In the genomic region with DNA sequence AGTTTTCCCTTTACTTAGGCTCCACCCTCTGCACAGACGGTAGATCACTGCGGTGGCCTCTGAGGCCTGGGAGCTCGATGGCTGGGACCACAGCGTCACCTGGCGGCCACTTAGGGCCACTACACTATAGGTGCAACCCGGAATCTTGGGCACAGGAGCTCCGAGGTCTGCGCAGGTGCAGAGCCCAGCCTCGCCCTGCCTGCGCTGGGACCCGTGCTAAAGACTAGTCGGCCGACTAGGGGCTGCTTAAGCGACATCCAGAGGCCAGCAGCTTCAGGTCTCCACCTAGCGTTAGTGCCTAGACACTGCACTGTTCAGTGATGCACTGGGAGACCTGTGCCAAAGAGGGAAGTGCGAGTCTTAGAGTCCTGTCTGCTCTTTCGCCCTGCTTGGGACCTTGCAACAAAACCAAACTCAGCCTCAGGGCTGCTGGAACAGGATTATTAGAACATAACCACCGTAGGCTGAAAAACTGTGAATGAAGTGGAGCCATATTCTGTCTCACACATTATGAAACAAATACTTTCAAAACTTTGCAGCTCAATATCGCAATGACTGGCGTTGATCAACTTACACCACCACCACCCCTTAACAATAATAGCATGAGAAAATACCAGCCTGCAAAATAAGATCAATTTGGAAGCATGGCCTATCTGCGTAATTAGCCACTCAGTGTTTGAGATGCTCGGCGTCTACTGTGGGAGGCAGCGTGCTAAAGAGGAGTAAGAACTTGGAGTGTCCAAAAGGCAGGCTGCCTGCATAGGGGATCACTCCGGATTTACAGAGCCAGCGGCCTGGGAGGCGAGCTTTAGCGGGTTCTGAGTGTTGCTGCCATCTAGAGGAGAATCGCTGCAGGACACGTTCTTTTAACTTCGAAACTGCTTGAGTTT, we compare ENCODE assay signal across 8 mouse cellular contexts. TPM values are rescaled to one million over a fixed set of nuclear protein-coding genes. Genes with fewer than 3 reads are reported as not detected.
DNase-seq lines count a peak whose midpoint lies in the region; ATAC-seq lines count a peak whose summit lies in the region.

No protein-coding gene starts in this region.

- no peaks in the 10 kb centered on the region for H3K27me3 ChIP-seq in hindbrain, embryonic 16.5 days (replicated peaks; ENCODE audit: control insufficient read depth, insufficient read depth, low read length)

- H3K9me3 ChIP-seq in hindbrain, embryonic 16.5 days (ENCODE audit: control insufficient read depth, low read length) = no peaks in the 10 kb centered on the region

- peak; percentile 97 for ATAC-seq in hindbrain, embryonic 16.5 days

- H3K4me3 ChIP-seq in hindbrain, embryonic 16.5 days (ENCODE audit: low read length) = peak overlapping the region; percentile 20
- peak overlapping the region; percentile 17; the same call in 1 of the 2 replicates for H3K4me3 ChIP-seq in macrophage (ENCODE audit: inconsistent target)

- peak; percentile 91 for DNase-seq in T-cell, adult 2 months (ENCODE audit: low spot score)
- DNase-seq in cerebellum, postnatal 4 days (ENCODE audit: low spot score in 2 of 2) = peak; percentile 76 to 84
- peak; percentile 79 for DNase-seq in gastrocnemius, adult 18-20 months (ENCODE audit: low spot score)
- peak; percentile 81 to 83 for DNase-seq in left cerebral cortex, adult 18-20 months (ENCODE audit: low spot score in 2 of 2)
- DNase-seq in right cerebral cortex, adult 18-20 months = peak; percentile 80
- DNase-seq in urinary bladder, adult 2 months (ENCODE audit: low spot score) = peak; percentile 78

- H3K4me2 ChIP-seq in hindbrain, embryonic 16.5 days (ENCODE audit: low read length) = peak overlapping the region; percentile 54

- H3K36me3 ChIP-seq in hindbrain, embryonic 16.5 days (ENCODE audit: control insufficient read depth, insufficient read depth, low read length) = no peaks in the 10 kb centered on the region
- no peaks in the 10 kb centered on the region for H3K36me3 ChIP-seq in macrophage (ENCODE audit: inconsistent target)

- H3K79me2 ChIP-seq in macrophage (ENCODE audit: inconsistent target) = no peaks in the 10 kb centered on the region

- H3K27ac ChIP-seq in hindbrain, embryonic 16.5 days (ENCODE audit: low read depth, low read length) = no peak overlapping the region
- peak overlapping the region; percentile 12; the same call in 1 of the 2 replicates for H3K27ac ChIP-seq in macrophage

- H3K9ac ChIP-seq in hindbrain, embryonic 16.5 days (ENCODE audit: low read depth, low read length) = peak overlapping the region; percentile 18; the same call in 1 of the 2 replicates

- WGBS in hindbrain, embryonic 16.5 days = 18% methylated on average over 31 of the region's 31 CpGs
- 4% methylated on average over 31 of the region's 31 CpGs for WGBS in macrophage (ENCODE audit: missing documents)

- H3K4me1 ChIP-seq in hindbrain, embryonic 16.5 days (ENCODE audit: control insufficient read depth, insufficient read depth, low read depth, low read length) = peaks cover 4% of the 10 kb centered on the region; the same call in 1 of the 2 replicates

RNA-seq across cellular contexts. Expression of a gene that starts 19.8 kb away (rescaled TPM):
- under 1 TPM; 0.14 TPM for total RNA-seq in gastrocnemius, adult 18-20 months (2021)
- polyA plus RNA-seq in hindbrain, embryonic 16.5 days (2015; fragmentation: Nextera tagmentation; extraction: Ambion mirVana) = 5.6 and 6.4 TPM in 2 replicates
- total RNA-seq in left cerebral cortex, adult 18-20 months (2021) = under 1 TPM; 0.12 to 0.30 TPM
- total RNA-seq in macrophage (2018; cell fraction: chromatin; rRNA removed) = 100 to 1,000 TPM in 14 of 26 experiments, 10 to 100 TPM in 12; 20.5 to 572 (median 122) TPM
- 100 to 1,000 TPM in 1 of 26 experiments, 10 to 100 TPM in 22, 1 to 10 TPM in 3; 8.8 to 101 (median 19.2) TPM for total RNA-seq in macrophage (2018; cell fraction: cytosol; rRNA removed)
- total RNA-seq in macrophage (2018; cell fraction: nucleus; rRNA removed) = 100 to 1,000 TPM in 14 of 26 experiments, 10 to 100 TPM in 12; 13.1 to 253 (median 111) TPM
- polyA plus RNA-seq in macrophage (2018) = 4.2 to 24.2 TPM (median 17.5 TPM) in 3 replicates
- 1.6 and 2.5 TPM in 2 replicates for polyA plus RNA-seq in urinary bladder, adult 2 months (2012; rRNA removed)
